Mouse (Mus musculus): ENCODE results near the gene Dnttip2. TPM values are rescaled to one million over a fixed set of nuclear protein-coding genes. Genes with fewer than 3 reads are reported as not detected.

Dnttip2 gene
- total and polyA plus RNA-seq, 3 experiments, result 6.9 to 25.8 (median 25.7) TPM

DNA sequence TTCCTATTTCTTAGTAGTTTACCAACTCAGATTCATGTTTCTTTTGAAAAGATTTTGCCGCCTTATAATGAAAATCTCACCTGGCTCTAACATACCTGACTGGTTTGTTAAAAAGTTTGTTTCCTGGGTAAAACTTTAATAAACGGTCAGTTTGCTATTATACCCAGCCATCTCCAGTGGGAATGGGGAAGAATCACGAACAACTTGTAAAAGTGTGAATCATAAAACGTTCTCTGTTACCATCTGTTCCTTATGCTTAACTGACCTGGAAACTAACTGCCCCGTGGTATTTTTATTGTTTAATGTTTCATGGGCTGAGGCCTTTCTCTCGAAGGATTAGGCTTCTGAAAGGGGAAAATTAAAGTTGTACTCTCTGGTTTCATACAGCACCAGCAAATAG lies 29.4 kb upstream of the Dnttip2 start:
- H3K9ac ChIP-seq (ENCODE audit: low read depth, low read length), result no peak overlapping the region
- 50% methylated on average over 6 of the region's 6 CpGs for WGBS
- intact Hi-C loops (cut with DNase I), result loop anchor here (1.0 to 5.0 kb wide), 2 partner anchors 30 to 48 kb away; partner anchors contain the start of genes Bcar3 and Dnttip2

DNA sequence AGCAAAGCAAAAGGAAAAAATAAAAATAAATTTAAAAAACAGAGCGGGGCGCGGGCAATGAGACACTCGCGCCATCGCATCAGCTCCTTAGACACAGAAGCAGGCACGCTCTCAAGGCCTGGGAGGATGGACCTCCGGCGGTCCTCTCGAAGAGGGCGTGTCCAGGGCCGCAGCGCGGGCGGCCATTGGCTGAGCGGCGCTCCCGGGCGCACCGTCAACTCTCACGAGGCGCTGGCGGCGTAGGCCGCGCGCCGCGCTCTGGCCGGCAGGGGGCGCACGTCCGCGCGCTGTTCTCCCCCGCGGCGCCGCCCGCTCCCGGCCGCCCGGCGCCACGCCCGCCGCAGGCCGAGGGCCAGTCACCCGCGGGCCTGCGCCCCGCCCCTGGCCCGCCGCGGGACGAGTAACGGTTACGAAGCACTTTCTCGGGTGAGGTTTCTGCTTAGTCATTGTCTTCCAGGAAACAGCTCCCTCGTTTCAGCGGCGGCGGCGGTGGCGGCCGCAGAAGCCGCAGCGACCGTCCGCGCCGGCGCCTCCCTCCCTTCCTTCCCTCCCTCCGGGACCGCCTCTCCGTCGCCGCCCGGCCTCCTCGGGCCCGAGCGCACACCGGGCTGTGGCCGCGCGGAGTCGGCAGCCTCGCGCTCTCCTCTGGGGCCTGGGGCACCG lies 28.8 kb upstream of the Dnttip2 start, which contains the start of gene Gclm:
Gene Gclm, plus strand, starts transcription at position 343 of the 663 bp plus-strand sequence.
- Histone ChIP-seq H3K4me3 (peak within 1 kb of the TSS; percentile 90), H3K36me3 (ENCODE audit: control insufficient read depth, insufficient read depth, low read length) (no peaks in the 10 kb centered on the region; the same call in 1 of the 2 replicates), H3K4me1 (ENCODE audit: control insufficient read depth, insufficient read depth, low read length) (peaks cover 4% of the 10 kb centered on the region), H3K27ac (peak within 1 kb of the TSS; percentile 88), H3K9ac (ENCODE audit: low read depth, low read length) (peak within 1 kb of the TSS; percentile 95), H3K79me2 (replicated peaks; ENCODE audit: control insufficient read depth, insufficient read depth, low read length) (peaks cover 2% of the 10 kb centered on the region; the same call in 1 of the 2 replicates), H3K27me3 (ENCODE audit: control insufficient read depth, insufficient read depth, low read length) (no peaks in the 10 kb centered on the region)
- DNase-seq, result peak; percentile 95 to 97
- intact Hi-C loops (cut with DNase I), result loop anchor here (1.0 to 5.0 kb wide), 2 partner anchors 29 to 47 kb away; partner anchors contain the start of genes Bcar3 and Dnttip2
- TF ChIP-seq EP300 (IDR thresholded peaks at IDR 0.05; ENCODE audit: insufficient read depth, low read depth, low read length) (no peak), POLR2A (IDR thresholded peaks at IDR 0.05; ENCODE audit: insufficient read depth, low read depth, low read length) (peak; percentile 59), CTCF (IDR thresholded peaks at IDR 0.05) (peak; percentile 64)
- under 1% methylated on average over 80 of the region's 90 CpGs for WGBS

More for the DNA sequence above, 29.4 kb upstream of the Dnttip2 start:
- H3K4me3 ChIP-seq, result peak overlapping the region; percentile 38; the same call in 1 of the 2 replicates
- H3K27ac ChIP-seq, result 0 out of 2 replicates have a peak overlapping the region, but pooled peaks have one; percentile 0
- TF ChIP-seq POLR2A (IDR thresholded peaks at IDR 0.05; ENCODE audit: insufficient read depth, low read depth, low read length) (no peak), CTCF (IDR thresholded peaks at IDR 0.05) (no peak)
- no peaks in the 10 kb centered on the region; the same call in 1 of the 2 replicates for H3K36me3 ChIP-seq (ENCODE audit: control insufficient read depth, insufficient read depth, low read length)
- H3K79me2 ChIP-seq (replicated peaks; ENCODE audit: control insufficient read depth, insufficient read depth, low read length), result no peaks in the 10 kb centered on the region; the same call in 1 of the 2 replicates
- H3K4me1 ChIP-seq (ENCODE audit: control insufficient read depth, insufficient read depth, low read length), result peaks cover 4% of the 10 kb centered on the region
- DNase-seq, result no peak
- no peaks in the 10 kb centered on the region for H3K27me3 ChIP-seq (ENCODE audit: control insufficient read depth, insufficient read depth, low read length)

DNA sequence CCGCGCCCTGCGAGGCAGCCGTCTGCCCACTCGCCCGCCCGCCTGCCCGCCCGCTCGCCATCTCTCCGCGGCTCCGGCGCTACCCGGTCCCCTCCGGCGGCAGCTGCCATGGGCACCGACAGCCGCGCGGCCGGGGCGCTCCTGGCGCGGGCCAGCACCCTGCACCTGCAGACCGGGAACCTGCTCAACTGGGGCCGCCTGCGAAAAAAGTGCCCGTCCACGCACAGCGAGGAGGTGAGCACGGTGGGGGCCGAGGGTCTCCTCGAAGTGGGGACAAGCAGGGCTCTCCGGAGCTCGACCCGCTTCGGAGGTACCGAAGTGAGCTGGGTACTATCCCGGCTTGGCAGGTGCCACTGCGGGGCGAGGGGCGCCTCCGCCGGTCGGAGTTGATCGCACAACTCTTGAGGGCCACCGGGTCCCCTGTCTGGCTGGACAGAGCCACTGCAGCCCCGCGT lies 28.3 kb upstream of the Dnttip2 start:
- H3K4me1 ChIP-seq (ENCODE audit: control insufficient read depth, insufficient read depth, low read length), result peaks cover 4% of the 10 kb centered on the region
- H3K36me3 ChIP-seq (ENCODE audit: control insufficient read depth, insufficient read depth, low read length), result no peaks in the 10 kb centered on the region; the same call in 1 of the 2 replicates
- DNase-seq, result no peak
- H3K27ac ChIP-seq, result peak overlapping the region; percentile 88
- under 1% methylated on average over 50 of the region's 50 CpGs for WGBS
- TF ChIP-seq CTCF (IDR thresholded peaks at IDR 0.05), result peak; percentile 50
- TF ChIP-seq POLR2A (IDR thresholded peaks at IDR 0.05; ENCODE audit: insufficient read depth, low read depth, low read length), result no peak
- peak overlapping the region; percentile 95 for H3K9ac ChIP-seq (ENCODE audit: low read depth, low read length)
- intact Hi-C loops (cut with DNase I), result loop anchor here (1.0 to 5.0 kb wide), 2 partner anchors 28 to 46 kb away; partner anchors contain the start of genes Bcar3 and Dnttip2
- no peaks in the 10 kb centered on the region for H3K27me3 ChIP-seq (ENCODE audit: control insufficient read depth, insufficient read depth, low read length)
- peak overlapping the region; percentile 90 for H3K4me3 ChIP-seq
- H3K79me2 ChIP-seq (replicated peaks; ENCODE audit: control insufficient read depth, insufficient read depth, low read length), result peaks cover 2% of the 10 kb centered on the region; the same call in 1 of the 2 replicates

DNA sequence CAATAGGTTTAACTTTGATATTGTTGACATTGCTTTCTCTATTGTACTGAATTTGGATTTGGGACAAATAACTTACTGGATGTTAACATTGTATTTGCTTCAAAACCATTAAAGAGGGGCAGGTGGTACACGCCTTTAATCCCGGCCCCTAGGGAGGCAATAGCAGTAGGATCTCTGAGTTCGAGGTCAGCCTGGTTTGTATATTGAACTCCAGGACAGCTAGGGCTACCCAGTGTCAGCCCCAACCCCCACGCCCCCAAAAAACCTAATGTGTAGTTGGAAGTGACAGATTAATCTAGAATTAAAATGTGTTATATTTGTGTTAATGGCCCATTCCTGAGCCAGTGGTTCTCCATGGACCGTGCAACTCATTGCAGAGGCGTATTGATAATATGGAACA lies 27.8 kb upstream of the Dnttip2 start:
- no peak for DNase-seq
- Histone ChIP-seq H3K4me1 (ENCODE audit: control insufficient read depth, insufficient read depth, low read length) (peaks cover 4% of the 10 kb centered on the region), H3K4me3 (peak overlapping the region; percentile 90), H3K36me3 (ENCODE audit: control insufficient read depth, insufficient read depth, low read length) (no peaks in the 10 kb centered on the region; the same call in 1 of the 2 replicates), H3K27me3 (ENCODE audit: control insufficient read depth, insufficient read depth, low read length) (no peaks in the 10 kb centered on the region), H3K79me2 (replicated peaks; ENCODE audit: control insufficient read depth, insufficient read depth, low read length) (peaks cover 2% of the 10 kb centered on the region; the same call in 1 of the 2 replicates), H3K9ac (ENCODE audit: low read depth, low read length) (peak overlapping the region; percentile 95; the same call in 1 of the 2 replicates), H3K27ac (no peak overlapping the region; the same call in 1 of the 2 replicates)
- 38% methylated on average over 6 of the region's 6 CpGs for WGBS
- intact Hi-C loops (cut with DNase I), result loop anchor here (5.0 kb wide), 1 partner anchor 46 kb away; the partner anchor contains the start of gene Bcar3
- TF ChIP-seq EP300 (IDR thresholded peaks at IDR 0.05; ENCODE audit: insufficient read depth, low read depth, low read length), result no peak
- no peak for TF ChIP-seq CTCF (IDR thresholded peaks at IDR 0.05)
- TF ChIP-seq POLR2A (IDR thresholded peaks at IDR 0.05; ENCODE audit: insufficient read depth, low read depth, low read length), result no peak

DNA sequence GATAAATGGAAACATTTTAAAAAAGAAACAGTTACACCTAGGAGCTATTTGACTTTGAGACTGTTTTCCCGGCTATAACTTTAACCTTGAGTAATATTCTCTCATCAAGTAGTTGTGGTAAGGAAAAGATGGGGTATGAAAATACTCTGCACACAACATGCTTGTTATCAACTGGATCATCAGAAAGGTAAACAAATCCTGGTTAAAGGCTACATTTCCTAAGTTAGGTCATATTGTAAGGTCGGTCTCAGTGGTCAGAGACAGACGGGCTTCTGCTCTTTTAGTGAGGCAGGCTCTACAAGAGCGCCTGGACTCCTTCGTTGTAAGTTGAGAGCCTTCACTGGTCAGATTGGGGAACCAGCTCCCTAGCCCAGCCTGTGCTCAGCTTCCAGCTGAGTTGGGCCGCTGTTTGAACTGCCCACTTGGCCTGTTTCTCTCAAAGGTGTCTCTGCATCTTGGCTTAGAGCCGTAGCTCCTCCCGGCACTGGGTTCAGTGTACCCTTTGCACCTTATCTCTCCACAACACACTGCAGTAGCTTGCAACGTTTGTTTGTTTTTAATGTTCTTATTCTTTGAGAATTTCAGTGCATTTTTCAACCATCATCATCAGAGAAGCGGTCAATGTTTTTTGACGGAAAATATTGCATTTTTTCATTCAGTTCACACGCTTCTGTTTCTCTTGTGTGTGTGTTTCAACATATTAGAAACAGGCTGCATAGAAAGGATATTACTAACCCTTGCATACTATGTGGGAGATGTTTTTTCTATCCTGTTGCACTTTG lies 27.0 kb upstream of the Dnttip2 start:
- Histone ChIP-seq H3K9ac (ENCODE audit: low read depth, low read length) (0 out of 2 replicates have a peak overlapping the region, but pooled peaks have one; percentile 29), H3K27ac (no peak overlapping the region), H3K79me2 (replicated peaks; ENCODE audit: control insufficient read depth, insufficient read depth, low read length) (peaks cover 2% of the 10 kb centered on the region; the same call in 1 of the 2 replicates), H3K4me1 (ENCODE audit: control insufficient read depth, insufficient read depth, low read length) (peaks cover 4% of the 10 kb centered on the region), H3K27me3 (ENCODE audit: control insufficient read depth, insufficient read depth, low read length) (no peaks in the 10 kb centered on the region), H3K4me3 (peak overlapping the region; percentile 90), H3K36me3 (ENCODE audit: control insufficient read depth, insufficient read depth, low read length) (no peaks in the 10 kb centered on the region; the same call in 1 of the 2 replicates)
- WGBS, result 44% methylated on average over 12 of the region's 12 CpGs
- TF ChIP-seq CTCF (IDR thresholded peaks at IDR 0.05), result no peak
- TF ChIP-seq EP300 (IDR thresholded peaks at IDR 0.05; ENCODE audit: insufficient read depth, low read depth, low read length), result no peak
- TF ChIP-seq POLR2A (IDR thresholded peaks at IDR 0.05; ENCODE audit: insufficient read depth, low read depth, low read length), result no peak
- intact Hi-C loops (cut with DNase I), result loop anchor here (5.0 kb wide), 1 partner anchor 45 kb away; the partner anchor contains the start of gene Bcar3
- no peak for DNase-seq
